Mouse (Mus musculus) bone marrow macrophage, adult 2 months (primary cell): ENCODE data around the gene Itih4. TPM values are rescaled to one million over a fixed set of nuclear protein-coding genes. Genes with fewer than 3 reads are reported as not detected.

Experiments
- H3K27ac ChIP-seq: 2 replicates; pipeline ENCODE4 v1.5.1; 2012; ENCODE audit warnings: low read depth, low read length; ENCODE audit not compliant: insufficient read depth
- H3K4me1 ChIP-seq: 2 replicates; pipeline ENCODE4 v1.6.1; 2012; ENCODE audit warnings: low read length; ENCODE audit not compliant: control insufficient read depth, insufficient read depth
- H3K4me3 ChIP-seq: 2 replicates; pipeline ENCODE4 v1.5.1; 2012; ENCODE audit warnings: mild to moderate bottlenecking, low read length, moderate library complexity; ENCODE audit not compliant: insufficient read depth
- CTCF ChIP-seq: IDR thresholded peaks from 2 replicates; pipeline ENCODE4 v1.5.1; 2012; ENCODE audit warnings: low read depth, mild to moderate bottlenecking, low read length, moderate library complexity
- POLR2A ChIP-seq: IDR thresholded peaks from 2 replicates; pipeline ENCODE4 v1.6.1; 2012; ENCODE audit warnings: mild to moderate bottlenecking, low read depth, low read length, borderline replicate concordance
- polyA plus RNA-seq: library from polyadenylated mRNA; stranded (reverse); fragments of >200 nt; gene quantifications from 2 replicates; pipeline ENCODE4 v1.2.4, GENCODE M21; 2012; ENCODE audit not compliant: missing spikeins, insufficient read depth, insufficient read length

Gene Itih4
- polyA plus RNA-seq, 1 experiment = not detected

DNA sequence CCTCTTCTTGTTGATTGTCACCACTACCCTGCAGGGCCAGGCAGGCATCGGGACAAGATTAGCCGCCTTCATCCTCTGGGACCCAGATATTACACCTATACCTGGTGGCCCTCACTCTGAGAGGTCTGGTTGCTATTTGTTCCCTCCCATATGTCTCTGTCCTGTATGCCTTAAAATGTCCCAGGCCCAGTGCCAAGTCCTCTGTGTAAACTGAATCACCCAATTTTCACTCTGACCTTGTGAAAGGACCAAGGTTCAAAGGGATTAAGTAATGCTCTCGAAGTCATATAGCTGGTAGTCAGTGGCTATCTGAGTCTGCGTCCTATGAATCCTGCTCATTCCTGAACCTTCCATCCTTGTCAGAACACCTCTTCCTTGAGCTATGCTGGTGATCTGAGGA is 44.1 kb downstream of the Itih4 start:
- TF ChIP-seq POLR2A (no peak), CTCF (no peak)
- H3K4me3 ChIP-seq = no peak overlapping the region
- H3K4me1 ChIP-seq = peaks cover 17% of the 10 kb centered on the region
- no peak overlapping the region for H3K27ac ChIP-seq

DNA sequence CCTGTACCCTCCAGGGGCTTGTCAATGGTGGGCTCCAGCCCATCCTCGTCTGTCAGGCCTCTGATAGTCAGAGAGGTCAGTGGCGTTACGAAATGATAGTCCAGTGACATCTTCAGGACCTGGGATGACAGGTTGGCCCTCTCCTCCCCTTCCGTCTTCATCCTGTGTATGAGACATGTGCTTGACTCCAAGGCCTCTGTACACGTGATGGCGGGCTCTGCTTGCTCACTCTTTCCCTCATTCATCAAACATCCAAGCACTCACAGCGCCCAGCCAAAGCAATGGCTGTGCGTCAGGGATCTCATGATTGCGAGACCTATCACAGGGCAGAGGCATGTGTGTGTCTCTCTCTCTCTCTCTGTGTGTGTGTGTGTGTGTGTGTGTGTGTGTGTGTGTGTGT is 47.1 kb downstream of the Itih4 start:
- H3K4me3 ChIP-seq = no peak overlapping the region
- H3K4me1 ChIP-seq = peaks cover 17% of the 10 kb centered on the region
- no peak for TF ChIP-seq CTCF
- TF ChIP-seq POLR2A = no peak
- no peak overlapping the region for H3K27ac ChIP-seq

DNA sequence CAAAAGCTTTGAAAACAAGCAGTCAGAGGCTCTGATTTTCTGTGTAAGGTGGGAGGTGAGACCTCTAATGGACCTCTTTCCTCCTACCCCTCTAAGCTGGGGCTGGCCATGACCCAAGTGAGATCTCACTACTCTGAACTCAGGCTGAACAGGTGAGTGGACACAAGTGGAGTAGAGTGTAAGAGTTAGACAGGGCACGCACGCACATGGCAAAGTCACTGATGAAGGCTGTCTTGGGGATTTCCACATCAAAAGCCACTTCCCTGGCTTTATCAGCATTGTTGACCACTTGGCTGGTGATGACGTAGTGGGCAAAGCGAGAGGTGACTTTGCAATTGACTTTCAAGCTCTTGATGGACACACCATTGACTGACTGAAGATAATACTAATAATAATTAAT is 56.0 kb downstream of the Itih4 start:
- no peak for TF ChIP-seq CTCF
- no peak for TF ChIP-seq POLR2A
- peaks cover 36% of the 10 kb centered on the region for H3K4me1 ChIP-seq
- no peak overlapping the region for H3K4me3 ChIP-seq
- H3K27ac ChIP-seq = no peak overlapping the region

DNA sequence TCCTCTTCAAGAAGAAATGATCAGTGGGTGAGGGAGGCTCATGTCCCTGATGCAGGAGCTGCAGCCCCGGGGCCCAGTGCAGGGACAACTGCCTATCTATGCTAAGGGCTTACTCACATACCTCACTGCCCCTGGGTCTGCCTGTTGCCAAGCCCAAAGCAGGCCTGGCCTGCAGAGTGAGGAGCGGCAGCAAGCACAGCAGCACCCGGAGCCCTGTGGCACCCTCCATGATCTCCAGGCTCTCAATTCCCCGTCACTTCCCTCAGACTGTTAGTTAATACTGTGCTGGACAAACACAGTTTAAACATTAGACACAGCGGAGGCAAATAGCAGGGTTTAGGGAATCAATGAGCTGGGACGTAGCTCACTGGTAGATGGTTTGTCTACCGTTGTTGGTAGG is 56.8 kb downstream of the Itih4 start, which contains the start of gene Itih1:
TSS of gene Itih1 (minus strand) at position 252 of the 400 bp plus-strand sequence.
- peak within 1 kb of the TSS; percentile 79 for H3K27ac ChIP-seq

DNA sequence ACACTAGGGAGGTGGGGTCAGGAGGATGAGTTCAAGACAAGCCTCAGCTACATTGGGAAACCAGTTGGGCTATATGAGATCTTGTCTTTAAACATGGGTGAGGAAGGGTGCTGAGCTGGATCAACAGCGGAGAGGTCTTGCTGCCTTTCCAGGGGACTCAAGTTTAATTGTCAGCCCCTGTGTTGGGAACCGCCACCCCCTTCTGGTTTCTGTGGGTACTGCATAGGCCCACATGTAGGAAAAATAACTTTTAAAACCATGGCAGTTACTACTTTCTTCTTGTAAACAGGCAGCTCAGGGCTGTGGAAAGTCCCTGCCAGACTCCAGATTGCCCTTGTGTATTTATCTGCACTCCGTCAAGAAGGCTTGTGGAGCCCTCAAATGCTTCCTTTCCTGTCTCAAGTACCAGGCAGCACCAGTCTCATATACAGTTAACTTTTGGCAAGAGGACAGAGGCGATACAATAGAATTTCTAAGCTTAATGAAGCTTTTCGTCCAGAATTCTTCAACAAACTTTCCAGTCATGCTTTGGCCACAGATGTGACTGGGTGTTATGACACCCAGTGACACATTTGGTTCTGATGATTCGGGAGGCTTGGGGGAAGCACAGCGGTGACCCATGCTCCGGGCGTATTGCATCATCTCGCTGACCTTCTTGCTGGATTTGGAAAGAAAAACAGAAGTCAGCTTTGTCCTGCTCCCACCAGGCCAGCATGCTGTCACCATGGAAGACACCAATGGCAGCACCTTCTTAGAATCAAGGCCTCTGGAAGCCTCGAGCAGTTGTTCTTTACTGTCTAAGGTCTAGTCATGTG is 57.8 kb downstream of the Itih4 start:
- TF ChIP-seq CTCF (peak; percentile 89), POLR2A (no peak)
- Histone ChIP-seq H3K4me1 (peaks cover 36% of the 10 kb centered on the region), H3K27ac (peak overlapping the region; percentile 79), H3K4me3 (no peak overlapping the region)

More for the DNA sequence above, 56.8 kb downstream of the Itih4 start, which contains the start of gene Itih1:
- TF ChIP-seq CTCF (no peak), POLR2A (no peak)
- no peak within 1 kb of the TSS for H3K4me3 ChIP-seq
- peaks cover 36% of the 10 kb centered on the region for H3K4me1 ChIP-seq

DNA sequence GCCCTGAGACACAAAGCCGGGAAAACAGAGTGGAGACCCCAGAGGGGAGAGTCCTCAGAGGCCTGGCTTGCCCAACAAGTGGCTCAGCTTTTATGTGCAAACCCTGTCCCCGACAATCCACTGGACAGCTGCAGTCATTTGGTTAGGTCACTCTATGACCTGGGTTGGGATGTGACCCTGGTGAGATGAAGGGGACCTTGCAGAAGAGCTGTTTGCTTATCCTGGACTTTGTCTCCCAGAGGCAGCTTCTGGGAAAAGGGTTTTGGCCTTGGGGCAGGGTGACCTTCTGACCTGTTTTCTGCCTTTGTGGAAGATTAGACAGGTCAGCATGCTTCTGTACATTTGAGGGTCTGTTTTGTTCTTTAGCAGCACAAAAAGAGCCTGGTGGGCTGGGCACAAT is 58.5 kb downstream of the Itih4 start:
- Histone ChIP-seq H3K4me1 (peaks cover 36% of the 10 kb centered on the region), H3K27ac (peak overlapping the region; percentile 70), H3K4me3 (no peak overlapping the region)
- no peak for TF ChIP-seq POLR2A
- TF ChIP-seq CTCF = no peak

DNA sequence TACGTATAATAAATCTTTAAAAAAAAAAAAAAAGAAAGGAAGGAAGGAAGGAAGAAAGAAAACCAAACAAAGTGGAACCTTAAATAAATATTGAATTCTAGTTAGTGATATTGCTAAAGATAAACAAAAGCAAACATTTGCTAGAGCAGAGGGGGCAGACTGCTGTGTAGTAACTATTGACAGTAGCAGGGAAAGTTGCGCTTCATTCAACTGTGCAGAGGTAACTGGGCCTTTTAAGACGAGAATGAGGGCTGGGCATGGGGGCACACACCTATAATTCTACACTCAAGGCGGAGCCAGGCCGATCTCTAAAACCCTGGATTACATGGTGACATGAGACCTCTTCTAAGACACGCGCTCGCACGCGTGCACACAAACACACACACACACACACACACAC is 63.7 kb downstream of the Itih4 start:
- TF ChIP-seq POLR2A = no peak
- TF ChIP-seq CTCF = no peak
- H3K27ac ChIP-seq = no peak overlapping the region
- H3K4me3 ChIP-seq = no peak overlapping the region
- H3K4me1 ChIP-seq = peaks cover 17% of the 10 kb centered on the region

DNA sequence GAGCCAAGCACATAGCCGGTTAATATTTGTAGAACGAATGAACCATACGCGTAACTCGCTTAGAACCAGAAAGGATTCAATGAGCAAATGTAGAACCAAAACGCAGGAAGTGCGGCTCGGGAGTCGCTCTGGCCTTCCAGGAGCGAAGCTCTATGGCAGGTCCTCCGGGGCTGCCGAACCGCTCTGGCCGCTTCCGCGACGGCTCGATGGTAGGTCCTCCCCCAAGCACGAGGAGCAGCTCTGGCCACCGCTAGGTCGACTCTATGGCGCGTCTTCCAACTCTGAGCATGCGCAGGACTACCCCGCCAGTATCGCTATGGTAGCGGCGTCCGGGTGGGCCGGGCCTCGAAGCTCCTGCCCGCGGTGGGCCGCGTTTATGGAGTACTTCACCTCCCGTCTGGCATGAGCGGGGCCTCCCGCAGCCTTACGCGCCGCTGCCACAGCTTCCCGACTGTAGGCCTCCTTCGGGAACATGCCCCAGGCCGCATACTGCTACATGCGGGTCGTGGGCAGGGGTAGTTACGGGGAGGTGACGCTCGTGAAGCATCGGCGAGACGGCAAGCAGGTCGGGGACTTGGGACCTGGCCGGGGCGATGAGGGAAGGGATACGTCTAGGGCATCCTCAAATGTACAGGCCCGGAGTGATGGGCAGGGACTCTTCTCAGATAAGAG is 65.0 kb downstream of the Itih4 start, which contains the start of gene Nek4:
TSS of gene Nek4 (plus strand) at position 224 of the 672 bp plus-strand sequence.
- TF ChIP-seq CTCF = no peak
- TF ChIP-seq POLR2A = no peak
- peaks cover 7% of the 10 kb centered on the region for H3K4me1 ChIP-seq
- peak within 1 kb of the TSS; percentile 17; the same call in 1 of the 2 replicates for H3K27ac ChIP-seq
- peak within 1 kb of the TSS; percentile 92 for H3K4me3 ChIP-seq

Other genes starting within 250 kb of the Itih4 start
- gene Rft1, start 232.1 kb upstream of the Itih4 start, polyA plus RNA-seq = 18.4 and 20.5 TPM in 2 replicates
- gene Sfmbt1, start 171.6 kb upstream of the Itih4 start, polyA plus RNA-seq = 22.7 and 26.8 TPM in 2 replicates
- gene Tmem110, start 60.9 kb upstream of the Itih4 start, polyA plus RNA-seq = 8.0 and 8.4 TPM in 2 replicates
- 1.0 and 1.5 TPM in 2 replicates for gene Mustn1, start 7.3 kb upstream of the Itih4 start, polyA plus RNA-seq
- not detected in 2 replicates for gene Itih3, start 37.3 kb downstream of the Itih4 start, polyA plus RNA-seq
- not detected in 2 replicates for gene Itih1, start 56.8 kb downstream of the Itih4 start, polyA plus RNA-seq
- gene Nek4, start 64.9 kb downstream of the Itih4 start, polyA plus RNA-seq = 6.1 and 6.3 TPM in 2 replicates
- 62.2 and 65.6 TPM in 2 replicates for gene Glt8d1, start 114.9 kb downstream of the Itih4 start, polyA plus RNA-seq
- 231 and 244 TPM in 2 replicates for gene Spcs1, start 115.2 kb downstream of the Itih4 start, polyA plus RNA-seq
- 33.7 and 34.4 TPM in 2 replicates for gene Pbrm1, start 132.7 kb downstream of the Itih4 start, polyA plus RNA-seq
- gene Gnl3, start 132.7 kb downstream of the Itih4 start, polyA plus RNA-seq = 25.4 and 26.5 TPM in 2 replicates
- 90.6 and 95.8 TPM in 2 replicates for gene Smim4, start 242.5 kb downstream of the Itih4 start, polyA plus RNA-seq
- gene Nt5dc2, start 244.6 kb downstream of the Itih4 start, polyA plus RNA-seq = 135 and 136 TPM in 2 replicates